8 mouse cellular contexts compared by ENCODE assay signal in the genomic region with DNA sequence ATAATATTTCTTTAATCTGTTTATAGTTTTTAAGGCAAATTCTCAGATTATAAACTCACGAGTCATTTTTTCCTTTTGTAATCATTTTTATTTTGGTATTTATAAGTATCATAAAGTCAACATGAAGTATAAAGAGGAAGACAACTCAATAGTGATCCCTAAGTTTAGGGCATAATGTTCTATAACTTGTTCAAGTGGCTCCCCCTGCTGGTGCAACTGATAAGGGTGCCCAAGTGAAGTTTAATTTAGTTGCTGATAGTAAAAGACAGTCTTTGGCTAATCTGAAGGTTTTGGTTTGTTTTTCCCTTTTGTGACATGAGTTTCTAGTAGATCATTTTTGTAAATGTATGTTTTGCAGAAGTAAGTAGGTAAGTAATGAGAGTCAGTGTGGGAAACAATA. TPM values are rescaled to one million over a fixed set of nuclear protein-coding genes. Genes with fewer than 3 reads are reported as not detected.
DNase-seq lines count a peak whose midpoint lies in the region; ATAC-seq lines count a peak whose summit lies in the region.

No protein-coding gene starts in this region.

- no peaks in the 10 kb centered on the region for H3K27me3 ChIP-seq in liver, embryonic 12.5 days (replicated peaks)
- no peaks in the 10 kb centered on the region for H3K27me3 ChIP-seq in limb, embryonic 11.5 days (ENCODE audit: control insufficient read depth, insufficient read depth, low read length)

- no peak overlapping the region for H3K4me3 ChIP-seq in liver, embryonic 12.5 days
- no peak overlapping the region for H3K4me3 ChIP-seq in limb, embryonic 11.5 days (ENCODE audit: low read depth, low read length)

- H3K36me3 ChIP-seq in liver, embryonic 12.5 days: peaks cover 58% of the 10 kb centered on the region
- peaks cover 2% of the 10 kb centered on the region; the same call in 1 of the 2 replicates for H3K36me3 ChIP-seq in limb, embryonic 11.5 days (ENCODE audit: control insufficient read depth, insufficient read depth, low read length)

- no peak overlapping the region for H3K9ac ChIP-seq in liver, embryonic 12.5 days
- no peak overlapping the region for H3K9ac ChIP-seq in limb, embryonic 11.5 days (ENCODE audit: low read length)

- peak; percentile 82 for DNase-seq in liver
- DNase-seq in adrenal gland, adult 8-10 months: peak; percentile 42
- peak; percentile 32 for DNase-seq in embryo, embryonic 9.5 days (ENCODE audit: extremely low spot score)
- DNase-seq in limb, embryonic 11.5 days (ENCODE audit: low spot score): peak; percentile 76
- DNase-seq in right cerebral cortex, adult 18-20 months: peak; percentile 45
- peak; percentile 23 for DNase-seq in urinary bladder, postnatal 10 days (ENCODE audit: low spot score)

- ATAC-seq in liver, embryonic 12.5 days: no peak
- peak; percentile 77 for ATAC-seq in inflammation-experienced regulatory T-cells, adult 6 months
- ATAC-seq in limb, embryonic 11.5 days (ENCODE audit: insufficient number of reproducible peaks, low FRiP score, low TSS enrichment, low read depth): no peak

- WGBS in liver, embryonic 12.5 days (ENCODE audit: insufficient replicate concordance): 18% methylated on average over 1 of the region's 1 CpGs
- WGBS in limb, embryonic 11.5 days: 51% methylated on average over 1 of the region's 1 CpGs

- H3K27ac ChIP-seq in liver, embryonic 12.5 days: no peak overlapping the region
- no peak overlapping the region for H3K27ac ChIP-seq in limb, embryonic 11.5 days (replicated peaks; ENCODE audit: low read depth, low read length)

- H3K4me2 ChIP-seq in liver, embryonic 12.5 days: no peak overlapping the region
- H3K4me2 ChIP-seq in limb, embryonic 11.5 days (ENCODE audit: low read depth, severe bottlenecking): no peak overlapping the region

- no peaks in the 10 kb centered on the region for H3K9me3 ChIP-seq in liver, embryonic 12.5 days (replicated peaks)
- H3K9me3 ChIP-seq in limb, embryonic 11.5 days (ENCODE audit: control insufficient read depth, low read length): no peaks in the 10 kb centered on the region

- H3K4me1 ChIP-seq in liver, embryonic 12.5 days: 0 out of 2 replicates have a peak, but pooled peaks cover 2% of the 10 kb centered on the region
- H3K4me1 ChIP-seq in limb, embryonic 11.5 days (ENCODE audit: control insufficient read depth, insufficient read depth, low read length): no peaks in the 10 kb centered on the region

RNA-seq across cellular contexts. Expression of gene Atad2b, which starts 55.8 kb away (rescaled TPM):
- 12.8 and 15.2 TPM in 2 replicates for polyA plus RNA-seq in liver, embryonic 12.5 days (2016; fragmentation: Nextera tagmentation; extraction: Ambion mirVana)
- 10 to 100 TPM; 22.5 to 31.4 (median 25.5) TPM for total RNA-seq in adrenal gland, adult 8-10 months (2022)
- 10 to 100 TPM; 10.8 to 18.6 (median 13.7) TPM for polyA plus RNA-seq in inflammation-experienced regulatory T-cells, adult 6 months (2017; shearing (Covaris generic))
- polyA plus RNA-seq in limb, embryonic 11.5 days (2014; fragmentation: Nextera tagmentation; extraction: Ambion mirVana): 19.6 and 22.4 TPM in 2 replicates

Comparison
In these comparisons a context has a peak if more than half of its experiments do, and no peak if none do; other contexts are left out.
1. DNase-seq: peak in every context shown above with its lines; median percentile 82 in liver; 76 in limb, embryonic 11.5 days; 45 in right cerebral cortex, adult 18-20 months; 42 in adrenal gland, adult 8-10 months; 32 in embryo, embryonic 9.5 days; 23 in urinary bladder, postnatal 10 days.